Mouse (Mus musculus) embryo, embryonic 10 days (tissue): ENCODE data around the gene Stra8.

Experiments
- DNase-seq: peaks from one replicate; pipeline ENCODE4 v3.0.0-alpha.2; 2015; ENCODE audit warnings: low spot score

Stra8 gene

GRCm38 (mm10) chr6:34942446-34942845 is 22.5 kb downstream of the Stra8 start:
- no peak for DNase-seq

GRCm38 (mm10) chr6:34943499-34943898 is 23.5 kb downstream of the Stra8 start:
- DNase-seq: no peak

GRCm38 (mm10) chr6:34946486-34947079 is 26.6 kb downstream of the Stra8 start:
- DNase-seq: no peak

- DNase-seq: no peak
Measured at GRCm38 (mm10) chr6:34948461-34948860, 28.5 kb downstream of the Stra8 start.

- DNase-seq: no peak
Measured at GRCm38 (mm10) chr6:34951518-34951917, 31.6 kb downstream of the Stra8 start.

- DNase-seq: no peak
Measured at GRCm38 (mm10) chr6:34951956-34952667, 32.1 kb downstream of the Stra8 start.

- DNase-seq: peak; percentile 82
Measured at GRCm38 (mm10) chr6:34954926-34955861, 35.2 kb downstream of the Stra8 start.

- no peak for DNase-seq
Measured at GRCm38 (mm10) chr6:34955862-34956241, 35.9 kb downstream of the Stra8 start.

- no peak for DNase-seq
Measured at GRCm38 (mm10) chr6:34959131-34959530, 39.2 kb downstream of the Stra8 start.

- no peak for DNase-seq
Measured at GRCm38 (mm10) chr6:34964550-34964949, 44.6 kb downstream of the Stra8 start.

GRCm38 (mm10) chr6:34965819-34966539 is 46.0 kb downstream of the Stra8 start:
- no peak for DNase-seq

- DNase-seq: peak; percentile 30
Measured at GRCm38 (mm10) chr6:34971181-34971580, 51.2 kb downstream of the Stra8 start.

- no peak for DNase-seq
Measured at GRCm38 (mm10) chr6:34979291-34979690, 59.3 kb downstream of the Stra8 start.

GRCm38 (mm10) chr6:34980661-34981060 is 60.7 kb downstream of the Stra8 start:
- DNase-seq: no peak

GRCm38 (mm10) chr6:34987085-34987645 is 67.2 kb downstream of the Stra8 start:
- DNase-seq: no peak

GRCm38 (mm10) chr6:34988081-34988761 is 68.3 kb downstream of the Stra8 start, which contains the start of gene Slc23a4:
TSS of gene Slc23a4 (minus strand) at chr6:34988404.
- peak; percentile 67 for DNase-seq
